Mouse (Mus musculus): Measurements from ENCODE around the gene Prpf38b.

Gene Prpf38b

DNA sequence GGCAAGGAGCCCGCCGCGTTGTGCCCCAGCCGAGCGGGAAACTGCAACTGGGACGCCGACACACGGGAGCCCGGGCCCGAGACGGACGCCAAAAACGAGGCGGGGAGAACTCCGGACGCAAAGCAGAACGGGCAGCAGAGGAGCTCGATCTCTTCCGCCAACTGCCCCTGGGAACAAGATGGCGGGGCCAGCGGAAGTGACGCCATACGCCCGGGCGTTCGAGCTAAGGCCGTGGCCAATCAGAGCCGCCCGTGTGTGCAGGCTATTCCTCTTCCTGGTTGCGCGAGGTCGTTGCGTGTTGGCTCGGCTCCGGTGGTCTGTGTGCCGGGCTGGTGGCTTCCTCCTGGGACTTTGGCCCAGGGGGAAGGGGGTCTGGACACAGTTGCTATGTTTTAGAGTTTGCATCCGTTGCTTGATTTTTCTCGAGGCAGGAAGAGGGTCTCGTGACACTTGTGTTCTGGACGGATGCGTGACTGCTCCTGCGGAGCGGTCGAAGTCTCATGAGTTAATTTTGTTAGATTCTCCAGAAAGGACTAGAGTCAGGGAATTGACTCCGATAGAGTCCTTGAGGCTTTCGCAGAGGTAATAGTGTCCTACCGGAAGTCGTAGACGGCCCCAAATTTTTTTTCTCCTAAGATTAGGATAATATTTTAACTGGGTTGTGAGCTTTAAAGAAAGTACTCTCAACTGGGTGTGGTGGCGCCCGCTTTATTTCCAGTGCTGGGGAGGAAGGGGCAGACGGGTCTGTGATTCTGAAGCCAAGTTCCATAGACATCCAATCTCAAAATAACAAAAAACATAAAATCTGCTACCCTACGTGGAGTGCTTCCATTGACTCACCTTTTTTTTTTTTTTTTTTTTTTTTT lies at the start of gene Prpf38b:
TSS of gene Prpf38b (minus strand) at position 180 of the 866 bp plus-strand sequence.
- DNase-seq = peak; percentile 96

GRCm38 (mm10) chr3:108961226-108961625 lies 49.7 kb upstream of the Prpf38b start:
- DNase-seq = peak; percentile 23 to 47

DNA sequence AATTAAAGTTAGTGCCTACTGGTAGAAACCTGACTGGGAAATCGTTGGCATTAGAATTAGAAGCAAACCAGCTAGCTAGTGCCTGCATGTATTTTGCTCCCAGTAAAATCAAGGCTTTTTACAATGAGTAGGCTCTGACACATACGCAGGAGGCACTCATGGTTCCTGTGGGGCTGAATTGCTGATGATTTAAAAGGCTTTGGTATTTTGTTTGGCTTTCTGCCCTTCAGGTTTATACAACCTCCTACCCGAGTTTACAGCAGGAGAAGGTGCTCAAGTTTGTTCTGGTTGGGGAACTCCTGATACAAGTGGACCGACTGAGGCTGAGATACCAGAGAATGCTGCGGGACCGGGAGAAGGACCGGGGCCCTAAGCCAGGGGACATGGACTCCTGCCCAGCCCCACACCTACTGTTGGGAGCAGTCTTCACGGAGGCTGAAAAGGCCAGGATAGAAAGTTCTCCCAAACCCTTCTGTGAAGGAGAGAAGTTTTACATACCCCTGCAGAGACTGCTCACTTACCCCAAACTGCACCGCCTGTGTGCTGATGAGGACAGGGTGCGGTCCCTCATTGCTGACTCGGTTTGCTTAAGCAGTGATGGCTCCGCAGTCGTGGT lies 48.3 kb upstream of the Prpf38b start:
- DNase-seq = peak in 1 of 2 experiments; percentile 16

GRCm38 (mm10) chr3:108957976-108958375 lies 46.4 kb upstream of the Prpf38b start:
- DNase-seq = peak in 1 of 2 experiments; percentile 27

DNA sequence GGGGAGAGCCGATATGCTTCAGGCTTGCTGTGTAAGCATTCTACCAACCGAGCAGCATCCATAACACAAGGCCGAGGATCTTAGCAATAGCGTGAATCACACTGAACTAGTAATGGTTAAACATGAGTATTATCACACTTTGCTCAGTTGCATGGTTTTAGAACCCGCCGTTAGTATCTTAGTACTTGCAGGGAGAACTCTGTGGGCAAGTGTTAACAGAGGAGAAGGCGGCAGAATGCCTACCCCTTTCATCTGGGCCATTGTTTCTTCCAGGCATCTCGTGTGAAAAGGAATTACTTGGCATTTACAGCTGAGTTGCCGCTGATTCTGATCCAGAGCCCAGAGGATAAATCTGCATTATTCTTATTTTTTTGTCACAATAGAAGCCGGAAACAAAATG lies 29.5 kb upstream of the Prpf38b start:
- no peak for DNase-seq

DNA sequence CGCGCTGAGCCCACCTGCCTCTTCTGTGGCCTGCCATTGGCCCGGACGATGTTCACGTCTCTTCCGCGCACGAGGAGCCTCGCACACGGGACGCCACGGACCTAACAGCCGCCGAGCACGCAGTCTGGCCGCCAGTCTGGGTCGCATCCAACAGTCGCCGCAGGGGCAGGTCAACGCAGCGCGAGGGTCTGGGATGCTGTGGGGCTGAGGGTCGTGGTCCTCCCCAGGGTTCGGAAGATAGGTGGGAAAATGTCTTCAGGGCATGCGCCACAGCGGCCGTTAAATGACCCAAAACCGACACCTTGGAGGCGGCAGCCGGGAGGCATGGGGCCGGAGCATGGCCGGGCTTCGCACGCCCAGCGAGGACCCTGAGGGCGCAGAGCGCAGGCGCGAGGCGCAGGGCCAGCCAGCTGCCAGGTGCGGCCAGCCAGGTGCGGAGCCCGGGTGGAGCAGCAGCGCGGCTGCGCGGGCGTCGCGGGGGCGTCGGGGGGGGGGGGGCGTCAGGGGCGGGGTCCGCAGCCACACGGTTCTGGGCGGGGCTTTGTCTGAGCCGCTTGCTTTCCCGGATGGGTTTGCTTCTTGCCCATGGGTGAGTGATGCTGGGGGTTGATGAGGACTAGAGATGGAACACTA lies 28.6 kb upstream of the Prpf38b start, which contains the start of gene Gm9857:
TSS of gene Gm9857 (minus strand) at position 445 of the 633 bp plus-strand sequence.
- no peak for DNase-seq

DNA sequence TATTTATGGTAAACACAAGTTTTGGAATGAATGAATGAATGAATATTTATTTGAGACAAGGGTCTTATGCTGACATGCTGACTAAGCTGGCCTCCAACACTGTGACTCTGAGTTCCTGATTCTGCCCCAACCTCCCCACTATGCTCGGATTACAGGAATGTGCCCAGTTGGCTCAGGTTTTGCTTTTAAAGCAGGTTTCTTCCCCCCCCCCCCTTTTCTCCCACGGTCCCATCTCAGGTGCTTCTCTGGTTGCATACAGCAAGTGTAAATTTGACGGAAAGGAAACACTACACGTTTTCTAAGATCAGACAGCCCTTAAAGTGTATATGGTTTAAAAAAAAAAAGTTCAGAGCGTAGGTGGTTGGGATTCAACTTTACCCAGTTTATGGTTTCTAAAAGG lies 28.0 kb upstream of the Prpf38b start, which contains the start of gene Henmt1:
TSS of gene Henmt1 (plus strand) at position 301 of the 400 bp plus-strand sequence.
- no peak for DNase-seq

GRCm38 (mm10) chr3:108938691-108939090 lies 27.2 kb upstream of the Prpf38b start:
- DNase-seq = no peak

GRCm38 (mm10) chr3:108933557-108933956 lies 22.0 kb upstream of the Prpf38b start:
- no peak for DNase-seq

DNA sequence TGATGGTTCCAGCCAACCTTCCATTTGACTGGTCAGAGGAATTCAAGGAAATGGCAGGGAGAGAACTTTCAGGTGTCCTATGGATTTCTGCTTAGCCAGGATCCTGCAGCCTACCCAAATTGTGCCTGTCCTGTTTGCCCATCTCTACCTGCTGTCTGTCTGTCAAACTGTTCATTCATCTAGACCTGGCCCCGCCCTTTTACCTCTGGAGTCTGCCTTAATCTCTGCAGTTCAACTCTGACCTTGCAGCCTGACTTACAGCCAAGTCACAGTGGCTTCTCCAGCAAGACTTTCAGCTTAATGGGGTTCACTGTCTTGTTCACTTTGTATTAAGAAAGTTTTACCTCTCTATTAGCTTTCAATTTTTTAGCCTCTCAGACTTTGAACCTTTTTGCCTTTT lies 14.8 kb upstream of the Prpf38b start:
- DNase-seq = no peak

GRCm38 (mm10) chr3:108925677-108926076 lies 14.2 kb upstream of the Prpf38b start:
- no peak for DNase-seq

GRCm38 (mm10) chr3:108921822-108922221 lies 10.3 kb upstream of the Prpf38b start:
- DNase-seq = no peak

DNA sequence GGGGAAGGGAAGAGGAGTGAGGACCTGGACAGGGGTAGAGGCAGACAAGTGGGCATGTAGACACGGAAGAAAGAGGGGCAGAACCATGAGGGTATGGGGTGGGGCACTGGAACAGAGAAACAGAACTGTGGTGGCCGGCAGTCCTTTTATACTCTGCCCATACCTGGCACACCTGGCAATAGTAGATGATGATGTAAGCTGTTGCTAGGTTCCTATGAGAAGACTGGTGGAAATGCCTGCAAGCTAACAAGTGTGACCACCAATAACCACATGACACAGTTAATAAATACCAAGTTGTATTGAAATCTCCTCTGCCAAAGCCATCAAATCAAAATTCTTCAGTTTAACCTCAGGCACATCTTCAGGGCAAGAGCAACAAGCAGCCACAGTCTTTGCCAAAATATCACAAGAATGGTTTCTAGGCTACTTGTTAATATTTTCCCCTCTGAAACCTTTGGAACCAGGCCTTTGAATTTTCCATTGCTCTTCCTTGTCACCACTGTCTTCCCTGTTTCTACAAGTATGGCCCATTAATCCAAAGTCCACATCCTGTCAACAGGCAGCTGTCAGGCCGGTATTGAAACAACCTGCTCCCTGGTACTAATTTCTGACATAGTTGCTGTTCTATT lies 9.0 kb upstream of the Prpf38b start:
- DNase-seq = no peak

DNA sequence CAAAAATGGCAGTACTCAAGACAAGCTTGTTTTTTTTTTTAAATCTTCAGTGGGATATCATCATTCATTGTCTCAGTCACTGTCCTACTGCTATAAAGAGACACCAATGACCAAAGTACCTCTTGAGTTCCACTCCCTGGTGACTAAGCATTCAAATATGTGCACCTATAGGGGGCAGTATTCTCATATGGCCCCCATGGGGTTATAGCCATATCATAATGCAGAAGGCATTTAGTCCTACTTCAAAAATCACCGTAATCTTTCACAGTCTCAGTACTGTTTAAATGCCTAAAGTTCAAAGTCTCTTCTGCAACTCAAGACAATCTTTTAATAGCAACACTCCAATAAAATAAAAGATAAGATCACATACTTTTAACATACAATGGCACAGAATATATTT lies 7.3 kb upstream of the Prpf38b start:
- no peak for DNase-seq

- no peak for DNase-seq
Observed at GRCm38 (mm10) chr3:108917986-108918385, 6.5 kb upstream of the Prpf38b start.

DNA sequence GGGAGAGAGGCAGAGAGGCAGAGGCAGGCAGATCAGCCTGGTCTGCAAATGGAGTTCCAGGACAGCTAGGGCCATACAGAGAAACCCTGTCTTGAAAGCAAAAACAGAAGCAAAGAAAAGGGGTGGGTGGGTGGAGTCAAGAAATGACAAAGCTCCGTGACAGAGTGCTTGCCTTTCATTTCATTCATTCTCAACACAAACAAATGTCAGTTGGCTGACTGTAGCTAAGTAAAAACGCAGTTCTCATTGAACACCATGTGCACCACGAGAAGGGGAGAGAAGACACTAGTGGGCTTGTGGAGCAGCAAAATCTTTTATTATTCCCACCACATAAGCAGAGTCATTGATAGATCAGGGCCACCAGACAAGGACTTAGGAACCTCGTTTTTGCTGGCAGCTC lies 5.3 kb upstream of the Prpf38b start:
- DNase-seq = no peak

DNA sequence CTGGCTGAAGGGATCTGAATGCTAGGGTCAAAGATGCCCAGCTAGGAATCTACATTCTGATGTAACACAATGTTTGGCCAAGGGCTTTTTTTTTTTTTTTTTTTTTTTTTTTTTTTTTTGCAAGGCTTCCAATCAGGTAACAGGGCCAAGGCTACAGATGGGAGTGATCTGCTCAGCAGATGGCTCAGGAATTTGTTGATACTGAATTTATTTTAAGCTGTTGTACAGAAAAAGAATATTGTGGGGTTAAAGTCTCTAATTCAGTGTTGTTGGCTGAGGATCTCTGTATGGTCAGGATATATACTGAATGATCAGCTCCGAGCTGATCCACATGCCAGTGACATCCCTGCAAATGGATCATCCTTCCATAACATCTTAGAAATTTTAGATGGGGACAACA lies 4.5 kb upstream of the Prpf38b start:
- no peak for DNase-seq

GRCm38 (mm10) chr3:108911081-108911547 lies 413 bp downstream of the Prpf38b start:
- DNase-seq = peak; percentile 68 to 71

- DNase-seq = peak in 1 of 2 experiments; percentile 17
Observed at GRCm38 (mm10) chr3:108910303-108911080, 1.0 kb downstream of the Prpf38b start.

- DNase-seq = no peak
Observed at GRCm38 (mm10) chr3:108902934-108903333, 8.6 kb downstream of the Prpf38b start.

DNA sequence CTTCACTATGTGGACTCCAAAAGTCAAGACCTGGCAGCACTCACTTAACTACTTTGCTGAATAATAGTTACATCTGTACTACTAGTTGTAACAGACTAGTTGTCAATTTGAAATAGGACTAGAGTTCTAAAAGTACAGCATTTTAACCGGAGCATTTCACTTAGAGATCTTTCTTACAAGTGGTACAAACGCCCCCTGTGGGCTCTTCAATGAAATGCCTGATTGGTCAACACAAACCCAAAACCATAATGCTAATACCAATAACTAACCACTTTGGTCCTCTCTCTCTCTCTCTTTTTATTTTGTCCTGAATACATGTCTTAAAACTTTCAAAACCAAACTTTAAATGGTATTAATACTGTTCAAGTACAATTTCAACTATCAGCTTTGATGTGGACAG lies 9.5 kb downstream of the Prpf38b start:
- no peak for DNase-seq

- no peak for DNase-seq
Observed at GRCm38 (mm10) chr3:108900681-108901080, 10.8 kb downstream of the Prpf38b start.

Measured in lung, adult 18-20 months (tissue).